Mouse (Mus musculus) MEL (cell line): ENCODE results near the gene Tgm5.

ENCODE experiments used
- CTCF ChIP-seq, 3 experiments: IDR thresholded peaks in 2 of 3; conservative IDR thresholded peaks in 1 of 3; 2 replicates each; pipeline ENCODE4 v1.5.1; 2011 to 2012; ENCODE audit warnings: low read length in 3 of 3, low read depth in 2 of 3, mild to moderate bottlenecking in 2 of 3, improper control_type of control experiment in 1 of 3, inconsistent platforms in 1 of 3, mixed read lengths in 1 of 3, moderate library complexity in 1 of 3; ENCODE audit not compliant: control insufficient read depth in 1 of 3, insufficient read depth in 1 of 3, poor library complexity in 1 of 3, severe bottlenecking in 1 of 3
- EP300 ChIP-seq, 2 experiments: IDR thresholded peaks; 2 replicates each; pipeline ENCODE4 v1.6.1; 2011; ENCODE audit warnings: improper control_type of control experiment in 2 of 2, low read length in 2 of 2, low read depth in 1 of 2, mild to moderate bottlenecking in 1 of 2
- GATA1 ChIP-seq: IDR thresholded peaks from 2 replicates; pipeline ENCODE4 v1.6.1; 2011; ENCODE audit warnings: low read depth, low read length, improper control_type of control experiment
- MEF2A ChIP-seq: IDR thresholded peaks from 2 replicates; pipeline ENCODE4 v1.6.1; 2014; ENCODE audit warnings: low read depth, mild to moderate bottlenecking, inconsistent platforms, low read length, improper control_type of control experiment; ENCODE audit not compliant: poor library complexity, insufficient replicate concordance, severe bottlenecking; ENCODE audit errors: extremely low read depth
- MXI1 ChIP-seq: IDR thresholded peaks from 2 replicates; pipeline ENCODE4 v1.6.1; 2011; ENCODE audit warnings: mild to moderate bottlenecking, low read depth, low read length, improper control_type of control experiment
- POLR2AphosphoS2 ChIP-seq: IDR thresholded peaks from 2 replicates; pipeline ENCODE4 v1.6.1; 2011; ENCODE audit warnings: low read length, improper control_type of control experiment
- SMC3 ChIP-seq: IDR thresholded peaks from 2 replicates; pipeline ENCODE4 v1.6.1; 2011; ENCODE audit warnings: low read depth, low read length, improper control_type of control experiment
- TAL1 ChIP-seq: IDR thresholded peaks from 2 replicates; pipeline ENCODE4 v1.6.1; 2012; ENCODE audit warnings: mild to moderate bottlenecking, inconsistent platforms, low read length, moderate library complexity, mixed read lengths

GRCm38 (mm10) chr2:121071871-121072270, 13.8 kb downstream of the Tgm5 start:
- TF ChIP-seq MXI1 (no peak), CTCF (IDR thresholded peaks at IDR 0.05 in 2 of 3, conservative IDR thresholded peaks at IDR 0.05 in 1 of 3; ENCODE audit: control insufficient read depth in 1 of 3, insufficient read depth in 1 of 3, low read depth in 2 of 3, low read length in 3 of 3, poor library complexity in 1 of 3, severe bottlenecking in 1 of 3) (no peak), GATA1 (no peak), MEF2A (no peak), POLR2AphosphoS2 (no peak), EP300 (IDR thresholded peaks at IDR 0.05; ENCODE audit: low read depth in 1 of 2, low read length in 2 of 2) (no peak), TAL1 (no peak), SMC3 (no peak)
